Mouse (Mus musculus) hindbrain, embryonic 16.5 days (tissue): ENCODE data around the gene Itpr2. TPM values are rescaled to one million over a fixed set of nuclear protein-coding genes. Genes with fewer than 3 reads are reported as not detected.

Experiments used
- ATAC-seq: fragments of 200-750 bp; cut with Nextera tagmentation; 2 replicates; pipeline ENCODE4 v1.8.0; 2017; ENCODE audit warnings: moderate TSS enrichment, moderate library complexity
- H3K27ac ChIP-seq: fragments of 300-500 bp; sonication (generic); 2 replicates; pipeline ENCODE4 v1.5.1; 2014; ENCODE audit warnings: low read depth, mild to moderate bottlenecking, control low read depth, low read length, moderate library complexity
- H3K27me3 ChIP-seq: fragments of 300-500 bp; sonication (generic); replicated peaks from 2 replicates; pipeline ENCODE4 v1.6.1; 2014; ENCODE audit warnings: low read length; ENCODE audit not compliant: control insufficient read depth, insufficient read depth
- H3K36me3 ChIP-seq: fragments of 300-500 bp; sonication (generic); 2 replicates; pipeline ENCODE4 v1.6.1; 2014; ENCODE audit warnings: mild to moderate bottlenecking, low read length, moderate library complexity, mixed read lengths; ENCODE audit not compliant: control insufficient read depth, insufficient read depth
- H3K4me1 ChIP-seq: fragments of 300-500 bp; sonication (generic); 2 replicates; pipeline ENCODE4 v1.6.1; 2014; ENCODE audit warnings: low read depth, low read length; ENCODE audit not compliant: control insufficient read depth, insufficient read depth
- H3K4me2 ChIP-seq: fragments of 300-500 bp; sonication (generic); 2 replicates; pipeline ENCODE4 v1.6.1; 2014; ENCODE audit warnings: mild to moderate bottlenecking, low read length, control low read depth, moderate library complexity
- H3K4me3 ChIP-seq: fragments of 300-500 bp; sonication (generic); 2 replicates; pipeline ENCODE4 v1.5.1; 2014; ENCODE audit warnings: mild to moderate bottlenecking, low read length, control low read depth, moderate library complexity
- H3K9ac ChIP-seq: fragments of 300-500 bp; sonication (generic); 2 replicates; pipeline ENCODE4 v1.6.1; 2014; ENCODE audit warnings: low read depth, mild to moderate bottlenecking, control low read depth, low read length, moderate library complexity
- H3K9me3 ChIP-seq: fragments of 300-500 bp; sonication (generic); 2 replicates; pipeline ENCODE4 v1.6.1; 2014; ENCODE audit warnings: mild to moderate bottlenecking, low read length, moderate library complexity; ENCODE audit not compliant: control insufficient read depth
- WGBS: fragments of 180-500 bp; shearing (Covaris S2); extraction: QIAGEN DNeasy Blood & Tissue Kit; methylation state at CpG from one replicate; pipeline ENCODE4 v1.1.7; 2014; 5-methylcytosine and 5-hydroxymethylcytosine counted together
- polyA plus RNA-seq: library from polyadenylated mRNA; unstranded; fragments of >200 nt; fragmentation: Nextera tagmentation; extraction: Ambion mirVana; gene quantifications from 2 replicates; pipeline ENCODE4 v1.2.1, GENCODE M21; 2015

Gene Itpr2
- polyA plus RNA-seq, 1 experiment from 2014 or later, result 9.1 TPM

- Histone ChIP-seq H3K4me3 (no peak overlapping the region), H3K4me2 (no peak overlapping the region), H3K4me1 (no peaks in the 10 kb centered on the region), H3K27me3 (no peaks in the 10 kb centered on the region), H3K9me3 (no peaks in the 10 kb centered on the region), H3K9ac (no peak overlapping the region), H3K36me3 (no peaks in the 10 kb centered on the region), H3K27ac (no peak overlapping the region)
- ATAC-seq, result no peak
- WGBS, result 67% methylated on average over 5 of the region's 5 CpGs
These were observed 259.0 kb downstream of the Itpr2 start for GRCm38 (mm10) chr6:146243068-146243467.

GRCm38 (mm10) chr6:146241336-146241735, 260.7 kb downstream of the Itpr2 start:
- WGBS, result 85% methylated on average over 3 of the region's 3 CpGs
- no peak overlapping the region for H3K4me2 ChIP-seq
- H3K27ac ChIP-seq, result no peak overlapping the region
- no peaks in the 10 kb centered on the region for H3K27me3 ChIP-seq
- H3K4me3 ChIP-seq, result no peak overlapping the region
- ATAC-seq, result no peak
- peaks cover 2% of the 10 kb centered on the region; the same call in 1 of the 2 replicates for H3K9me3 ChIP-seq
- H3K4me1 ChIP-seq, result no peaks in the 10 kb centered on the region
- no peak overlapping the region for H3K9ac ChIP-seq
- no peaks in the 10 kb centered on the region for H3K36me3 ChIP-seq

- WGBS, result 33% methylated on average over 3 of the region's 3 CpGs
- H3K27me3 ChIP-seq, result no peaks in the 10 kb centered on the region
- H3K4me3 ChIP-seq, result no peak overlapping the region
- ATAC-seq, result peak; percentile 57
- H3K4me1 ChIP-seq, result peaks cover 9% of the 10 kb centered on the region; the same call in 1 of the 2 replicates
- no peaks in the 10 kb centered on the region for H3K36me3 ChIP-seq
- H3K4me2 ChIP-seq, result no peak overlapping the region
- H3K27ac ChIP-seq, result no peak overlapping the region
- H3K9me3 ChIP-seq, result peaks cover 2% of the 10 kb centered on the region; the same call in 1 of the 2 replicates
- H3K9ac ChIP-seq, result no peak overlapping the region
These were observed 266.9 kb downstream of the Itpr2 start for GRCm38 (mm10) chr6:146235165-146235564.

- H3K36me3 ChIP-seq, result no peaks in the 10 kb centered on the region
- no peak overlapping the region for H3K9ac ChIP-seq
- H3K4me3 ChIP-seq, result no peak overlapping the region
- ATAC-seq, result peak; percentile 35; the same call in 1 of the 2 replicates
- H3K4me2 ChIP-seq, result no peak overlapping the region
- H3K9me3 ChIP-seq, result peaks cover 2% of the 10 kb centered on the region; the same call in 1 of the 2 replicates
- no peak overlapping the region for H3K27ac ChIP-seq
- H3K27me3 ChIP-seq, result no peaks in the 10 kb centered on the region
- 72% methylated on average over 1 of the region's 1 CpGs for WGBS
- H3K4me1 ChIP-seq, result peaks cover 9% of the 10 kb centered on the region; the same call in 1 of the 2 replicates
These were observed 267.6 kb downstream of the Itpr2 start for GRCm38 (mm10) chr6:146234417-146234816.

- no peak overlapping the region for H3K27ac ChIP-seq
- peaks cover 9% of the 10 kb centered on the region; the same call in 1 of the 2 replicates for H3K4me1 ChIP-seq
- H3K4me3 ChIP-seq, result no peak overlapping the region
- 94% methylated on average over 6 of the region's 6 CpGs for WGBS
- H3K36me3 ChIP-seq, result no peaks in the 10 kb centered on the region
- no peak overlapping the region for H3K9ac ChIP-seq
- no peaks in the 10 kb centered on the region for H3K27me3 ChIP-seq
- ATAC-seq, result no peak
- H3K4me2 ChIP-seq, result no peak overlapping the region
- H3K9me3 ChIP-seq, result no peaks in the 10 kb centered on the region
These were observed 271.1 kb downstream of the Itpr2 start for GRCm38 (mm10) chr6:146230903-146231302.

GRCm38 (mm10) chr6:146230373-146230788, 271.6 kb downstream of the Itpr2 start:
- no peaks in the 10 kb centered on the region for H3K36me3 ChIP-seq
- H3K9ac ChIP-seq, result no peak overlapping the region
- H3K27me3 ChIP-seq, result no peaks in the 10 kb centered on the region
- H3K4me1 ChIP-seq, result peaks cover 5% of the 10 kb centered on the region; the same call in 1 of the 2 replicates
- H3K27ac ChIP-seq, result no peak overlapping the region
- WGBS, result 56% methylated on average over 9 of the region's 9 CpGs
- no peak for ATAC-seq
- H3K4me3 ChIP-seq, result no peak overlapping the region
- H3K4me2 ChIP-seq, result no peak overlapping the region
- no peaks in the 10 kb centered on the region for H3K9me3 ChIP-seq

GRCm38 (mm10) chr6:146229967-146230366, 272.1 kb downstream of the Itpr2 start:
- Histone ChIP-seq H3K4me1 (peaks cover under 1% of the 10 kb centered on the region; the same call in 1 of the 2 replicates), H3K27me3 (no peaks in the 10 kb centered on the region), H3K36me3 (no peaks in the 10 kb centered on the region), H3K9me3 (no peaks in the 10 kb centered on the region), H3K4me3 (no peak overlapping the region), H3K27ac (no peak overlapping the region), H3K4me2 (no peak overlapping the region), H3K9ac (no peak overlapping the region)
- WGBS, result 77% methylated on average over 2 of the region's 2 CpGs
- no peak for ATAC-seq

GRCm38 (mm10) chr6:146229519-146229918, 272.5 kb downstream of the Itpr2 start:
- Histone ChIP-seq H3K4me2 (no peak overlapping the region), H3K9me3 (no peaks in the 10 kb centered on the region), H3K36me3 (no peaks in the 10 kb centered on the region), H3K4me1 (no peaks in the 10 kb centered on the region; the same call in 1 of the 2 replicates), H3K4me3 (no peak overlapping the region), H3K9ac (no peak overlapping the region), H3K27ac (no peak overlapping the region), H3K27me3 (no peaks in the 10 kb centered on the region)
- no peak for ATAC-seq
- WGBS, result 69% methylated on average over 9 of the region's 9 CpGs

- no peaks in the 10 kb centered on the region for H3K9me3 ChIP-seq
- no peaks in the 10 kb centered on the region for H3K27me3 ChIP-seq
- no peak overlapping the region for H3K9ac ChIP-seq
- no peaks in the 10 kb centered on the region for H3K36me3 ChIP-seq
- no peak overlapping the region for H3K27ac ChIP-seq
- WGBS, result 93% methylated on average over 3 of the region's 3 CpGs
- H3K4me1 ChIP-seq, result no peaks in the 10 kb centered on the region; the same call in 1 of the 2 replicates
- no peak for ATAC-seq
- no peak overlapping the region for H3K4me2 ChIP-seq
- no peak overlapping the region for H3K4me3 ChIP-seq
These were observed 274.0 kb downstream of the Itpr2 start for GRCm38 (mm10) chr6:146228048-146228447.
